15 mouse cellular contexts compared by ENCODE assay signal in genomic region chr13:25751409-25751777, GRCm38 (mm10).
DNase-seq lines count a peak whose midpoint lies in the region; ATAC-seq lines count a peak whose summit lies in the region.
"Had no signal": no experiment of that assay in that cellular context is flagged by ENCODE, and none has a peak within 500 bp of the region (broad histone marks: within the 10 kb centered on the region; RNA-seq: fewer than 3 reads in every experiment).

No protein-coding gene starts in this region.

- H3K4me2 ChIP-seq in embryonic facial prominence, embryonic 12.5 days (replicated peaks): no peak overlapping the region
- H3K4me2 ChIP-seq in forebrain, embryonic 13.5 days: peak overlapping the region; percentile 7; the same call in 1 of the 2 replicates
- no peak overlapping the region for H3K4me2 ChIP-seq in hindbrain, embryonic 15.5 days
- H3K4me2 ChIP-seq in midbrain, embryonic 16.5 days (ENCODE audit: low read length): no peak overlapping the region

- H3K36me3 ChIP-seq in embryonic facial prominence, embryonic 12.5 days: no peaks in the 10 kb centered on the region
- H3K36me3 ChIP-seq in forebrain, embryonic 13.5 days (ENCODE audit: poor library complexity, severe bottlenecking): no peaks in the 10 kb centered on the region
- no peaks in the 10 kb centered on the region for H3K36me3 ChIP-seq in hindbrain, embryonic 15.5 days
- H3K36me3 ChIP-seq in midbrain, embryonic 16.5 days (ENCODE audit: control insufficient read depth, insufficient read depth, low read length): no peaks in the 10 kb centered on the region
- H3K36me3 ChIP-seq: G1E had no signal

- 0 out of 2 replicates have a peak overlapping the region, but pooled peaks have one; percentile 11 for H3K27ac ChIP-seq in embryonic facial prominence, embryonic 12.5 days
- H3K27ac ChIP-seq in forebrain, embryonic 13.5 days: peak overlapping the region; percentile 79
- peak overlapping the region; percentile 48 for H3K27ac ChIP-seq in hindbrain, embryonic 15.5 days (replicated peaks)
- H3K27ac ChIP-seq in midbrain, embryonic 16.5 days (ENCODE audit: low read length): peak overlapping the region; percentile 76
- H3K27ac ChIP-seq: liver, embryonic 14.5 days; stomach, postnatal 0 days had no signal

- H3K9me3 ChIP-seq in embryonic facial prominence, embryonic 12.5 days: no peaks in the 10 kb centered on the region
- no peaks in the 10 kb centered on the region for H3K9me3 ChIP-seq in forebrain, embryonic 13.5 days (replicated peaks)
- no peaks in the 10 kb centered on the region for H3K9me3 ChIP-seq in hindbrain, embryonic 15.5 days
- no peaks in the 10 kb centered on the region for H3K9me3 ChIP-seq in midbrain, embryonic 16.5 days (replicated peaks; ENCODE audit: control insufficient read depth, low read length, poor library complexity, severe bottlenecking)
- H3K9me3 ChIP-seq: G1E had no signal

- 42% methylated on average over 4 of the region's 4 CpGs for WGBS in embryonic facial prominence, embryonic 12.5 days
- 10% methylated on average over 4 of the region's 4 CpGs for WGBS in forebrain, embryonic 13.5 days
- WGBS in hindbrain, embryonic 15.5 days: 35% methylated on average over 4 of the region's 4 CpGs
- 7% methylated on average over 4 of the region's 4 CpGs for WGBS in midbrain, embryonic 16.5 days

- no peaks in the 10 kb centered on the region for H3K4me1 ChIP-seq in embryonic facial prominence, embryonic 12.5 days
- H3K4me1 ChIP-seq in forebrain, embryonic 13.5 days: peaks cover 23% of the 10 kb centered on the region
- H3K4me1 ChIP-seq in hindbrain, embryonic 15.5 days (replicated peaks): peaks cover 7% of the 10 kb centered on the region
- peaks cover 9% of the 10 kb centered on the region; the same call in 1 of the 2 replicates for H3K4me1 ChIP-seq in midbrain, embryonic 16.5 days (ENCODE audit: control insufficient read depth, insufficient read depth, low read length)

- ATAC-seq in embryonic facial prominence, embryonic 12.5 days (ENCODE audit: insufficient number of reproducible peaks, insufficient read depth, low FRiP score, low TSS enrichment): no peak
- peak; percentile 57 for ATAC-seq in forebrain, embryonic 13.5 days
- peak; percentile 4; the same call in 1 of the 2 replicates for ATAC-seq in hindbrain, embryonic 15.5 days (ENCODE audit: low FRiP score, low read depth)
- ATAC-seq in midbrain, embryonic 16.5 days: peak; percentile 64; the same call in 1 of the 2 replicates
- no peak for ATAC-seq in cerebellum, adult (ENCODE audit: insufficient number of reproducible peaks, low FRiP score, low TSS enrichment)

- H3K27me3 ChIP-seq in embryonic facial prominence, embryonic 12.5 days: no peaks in the 10 kb centered on the region
- no peaks in the 10 kb centered on the region for H3K27me3 ChIP-seq in forebrain, embryonic 13.5 days
- no peaks in the 10 kb centered on the region for H3K27me3 ChIP-seq in hindbrain, embryonic 15.5 days
- H3K27me3 ChIP-seq in midbrain, embryonic 16.5 days (ENCODE audit: control insufficient read depth, insufficient read depth, low read depth, low read length): no peaks in the 10 kb centered on the region

- no peak overlapping the region for H3K4me3 ChIP-seq in embryonic facial prominence, embryonic 12.5 days
- no peak overlapping the region for H3K4me3 ChIP-seq in forebrain, embryonic 13.5 days
- no peak overlapping the region for H3K4me3 ChIP-seq in hindbrain, embryonic 15.5 days
- no peak overlapping the region for H3K4me3 ChIP-seq in midbrain, embryonic 16.5 days (ENCODE audit: low read depth, low read length)

- DNase-seq in kidney, postnatal 36 days: no peak
- no peak for DNase-seq in thymus, adult 18-20 months
- DNase-seq: adrenal gland, postnatal 10 days; cerebellum, postnatal 14 days; kidney, adult 11 months; kidney, postnatal 14 days; thymus, postnatal 4 days had no signal

- no peak overlapping the region for H3K9ac ChIP-seq in embryonic facial prominence, embryonic 12.5 days
- no peak overlapping the region for H3K9ac ChIP-seq in forebrain, embryonic 13.5 days
- H3K9ac ChIP-seq in hindbrain, embryonic 15.5 days: no peak overlapping the region
- no peak overlapping the region for H3K9ac ChIP-seq in midbrain, embryonic 16.5 days (ENCODE audit: low read depth, low read length)
- H3K9ac ChIP-seq: liver, embryonic 14.5 days had no signal

Comparison
In these comparisons a context has a peak if more than half of its experiments do, and no peak if none do; other contexts are left out.
1. ATAC-seq: peak in forebrain, embryonic 13.5 days (single experiment), hindbrain, embryonic 15.5 days (single experiment) and midbrain, embryonic 16.5 days (single experiment); none in embryonic facial prominence, embryonic 12.5 days (single experiment) and cerebellum, adult (single experiment).
2. H3K27ac ChIP-seq: peak in every context shown above with its lines; median percentile 79 in forebrain, embryonic 13.5 days; 76 in midbrain, embryonic 16.5 days; 48 in hindbrain, embryonic 15.5 days; 11 in embryonic facial prominence, embryonic 12.5 days.